Mouse (Mus musculus) embryonic fibroblast, embryonic 13.5 days (primary cell): Measurements from ENCODE around the gene Axdnd1. TPM values are rescaled to one million over a fixed set of nuclear protein-coding genes. Genes with fewer than 3 reads are reported as not detected.
A peak's percentile ranks its signal among the peaks of the same experiment; 100 is the strongest.

Experiments used
- H3K27ac ChIP-seq: 2 replicates; pipeline ENCODE4 v1.5.1; 2012; ENCODE audit warnings: low read length, control low read depth, inconsistent platforms; ENCODE audit not compliant: insufficient read depth
- H3K4me1 ChIP-seq: 2 replicates; pipeline ENCODE4 v1.6.1; 2011; ENCODE audit warnings: low read length; ENCODE audit not compliant: control insufficient read depth, insufficient read depth
- H3K4me3 ChIP-seq: 2 replicates; pipeline ENCODE4 v1.5.1; 2011; ENCODE audit warnings: mild to moderate bottlenecking, control low read depth, low read length; ENCODE audit not compliant: insufficient read depth
- CTCF ChIP-seq: IDR thresholded peaks from 2 replicates; pipeline ENCODE4 v1.5.1; 2011; ENCODE audit warnings: mild to moderate bottlenecking, control low read depth, low read length, moderate library complexity, borderline replicate concordance; ENCODE audit not compliant: insufficient read depth
- POLR2A ChIP-seq: IDR thresholded peaks from 2 replicates; pipeline ENCODE4 v1.6.1; 2011; ENCODE audit warnings: low read depth, mild to moderate bottlenecking, control low read depth, low read length, moderate library complexity
- polyA plus RNA-seq: library from polyadenylated mRNA; stranded (reverse); fragments of >200 nt; gene quantifications from 2 replicates; pipeline ENCODE4 v1.2.4, GENCODE M21; 2011; ENCODE audit warnings: low read depth; ENCODE audit not compliant: missing spikeins, insufficient read length

The Axdnd1 gene
- polyA plus RNA-seq, 1 experiment = 0.76 TPM

GRCm38 (mm10) chr1:156459690-156460089 is 38.7 kb upstream of the Axdnd1 start:
- H3K27ac ChIP-seq = no peak overlapping the region
- H3K4me3 ChIP-seq = no peak overlapping the region
- peaks cover 4% of the 10 kb centered on the region for H3K4me1 ChIP-seq
- no peak for TF ChIP-seq POLR2A
- no peak for TF ChIP-seq CTCF

DNA sequence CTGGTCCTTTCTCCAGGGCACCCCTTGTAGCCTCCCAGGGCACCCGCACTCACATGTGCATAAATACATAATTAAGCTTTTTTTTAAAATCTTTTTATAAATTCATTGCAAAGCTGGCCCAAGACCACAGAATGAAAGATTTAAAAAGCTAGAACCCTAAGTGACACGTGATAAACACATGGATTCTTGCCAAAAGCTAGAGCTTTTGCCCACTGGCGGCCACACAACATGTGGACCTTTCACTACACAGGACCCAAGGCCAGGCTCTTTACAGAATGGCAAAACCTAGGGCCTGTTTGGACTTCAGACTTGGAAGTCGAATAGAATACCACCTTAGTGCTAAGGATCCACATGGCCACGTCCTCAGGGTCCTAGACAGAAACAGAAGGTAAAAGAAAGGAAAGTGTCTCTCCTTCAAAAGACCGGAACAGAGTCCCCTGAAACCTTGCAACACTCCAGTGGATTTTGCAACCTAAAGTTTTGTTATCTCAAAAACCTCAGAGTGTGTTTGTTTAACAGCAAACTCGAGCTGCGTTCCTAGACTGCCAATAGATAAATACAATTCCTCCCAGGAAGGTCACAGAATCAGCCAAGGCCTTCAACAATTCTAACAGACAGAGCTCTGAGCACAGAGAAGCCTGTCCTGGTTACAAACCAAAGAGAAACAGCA is 37.6 kb upstream of the Axdnd1 start:
- H3K4me3 ChIP-seq = no peak overlapping the region
- H3K27ac ChIP-seq = no peak overlapping the region
- H3K4me1 ChIP-seq = peaks cover 5% of the 10 kb centered on the region; the same call in 1 of the 2 replicates
- TF ChIP-seq POLR2A (no peak), CTCF (no peak)

DNA sequence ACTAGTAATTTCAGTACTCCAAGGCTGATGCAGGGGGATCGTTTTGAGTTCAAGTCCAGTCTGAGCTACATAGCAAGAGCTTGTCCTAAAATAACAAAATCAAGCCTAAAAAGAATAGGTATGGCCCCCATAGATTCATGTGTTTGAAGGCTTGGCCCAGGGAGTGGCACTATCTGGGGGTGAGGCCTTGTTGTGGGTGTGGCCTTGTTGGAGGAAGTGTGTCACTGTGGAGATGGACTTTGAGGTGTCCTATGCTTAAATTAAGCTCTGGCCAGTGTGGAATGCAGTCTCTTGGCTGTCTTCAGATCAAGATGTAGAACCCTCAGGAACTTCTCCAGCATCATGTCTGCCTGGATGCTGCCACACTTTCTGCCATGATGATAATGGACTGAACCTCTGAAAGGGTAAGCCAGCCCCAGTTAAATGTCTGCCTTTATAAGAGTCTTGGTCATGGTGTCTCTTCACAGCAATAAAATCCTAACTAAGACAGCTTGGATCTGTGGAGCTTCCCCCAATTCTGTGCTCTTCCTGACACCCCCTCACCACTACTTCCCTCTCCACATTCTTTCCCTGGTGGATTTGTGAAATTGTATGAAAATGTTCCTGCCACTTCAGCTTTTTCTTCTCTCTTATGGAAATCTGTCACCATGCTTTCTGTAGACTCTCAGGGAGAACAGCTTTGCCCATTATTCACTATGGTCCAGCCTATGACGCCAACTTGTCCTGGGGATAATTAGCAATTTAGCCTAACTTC is 34.2 kb upstream of the Axdnd1 start:
- TF ChIP-seq CTCF = no peak
- no peak for TF ChIP-seq POLR2A
- peaks cover 8% of the 10 kb centered on the region for H3K4me1 ChIP-seq
- H3K27ac ChIP-seq = peak overlapping the region; percentile 34
- H3K4me3 ChIP-seq = no peak overlapping the region

- no peak overlapping the region for H3K4me3 ChIP-seq
- no peak for TF ChIP-seq POLR2A
- TF ChIP-seq CTCF = no peak
- peaks cover 8% of the 10 kb centered on the region for H3K4me1 ChIP-seq
- peak overlapping the region; percentile 34; the same call in 1 of the 2 replicates for H3K27ac ChIP-seq
These were observed 33.4 kb upstream of the Axdnd1 start for GRCm38 (mm10) chr1:156454384-156454783.

DNA sequence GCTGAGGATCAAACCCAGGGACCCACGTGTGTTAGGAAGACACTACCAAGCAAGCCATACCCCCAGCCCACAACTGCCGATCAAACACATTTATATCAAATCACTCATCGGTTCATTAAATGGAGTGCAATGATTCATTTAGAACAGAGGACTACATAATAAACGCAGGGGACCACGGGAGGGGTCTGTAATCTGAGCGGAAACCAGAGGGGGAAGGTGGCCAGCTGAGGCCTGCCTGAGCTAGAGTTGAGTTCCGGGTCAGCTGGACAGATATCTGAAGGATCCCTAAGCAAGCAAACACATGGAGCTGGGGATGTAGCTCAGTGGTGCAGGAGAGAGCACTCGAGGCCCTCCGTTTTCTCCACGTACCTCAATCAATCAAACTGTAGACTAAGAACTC is 32.9 kb upstream of the Axdnd1 start:
- Histone ChIP-seq H3K4me3 (no peak overlapping the region), H3K4me1 (peaks cover 8% of the 10 kb centered on the region), H3K27ac (peak overlapping the region; percentile 8; the same call in 1 of the 2 replicates)
- TF ChIP-seq POLR2A (no peak), CTCF (no peak)

DNA sequence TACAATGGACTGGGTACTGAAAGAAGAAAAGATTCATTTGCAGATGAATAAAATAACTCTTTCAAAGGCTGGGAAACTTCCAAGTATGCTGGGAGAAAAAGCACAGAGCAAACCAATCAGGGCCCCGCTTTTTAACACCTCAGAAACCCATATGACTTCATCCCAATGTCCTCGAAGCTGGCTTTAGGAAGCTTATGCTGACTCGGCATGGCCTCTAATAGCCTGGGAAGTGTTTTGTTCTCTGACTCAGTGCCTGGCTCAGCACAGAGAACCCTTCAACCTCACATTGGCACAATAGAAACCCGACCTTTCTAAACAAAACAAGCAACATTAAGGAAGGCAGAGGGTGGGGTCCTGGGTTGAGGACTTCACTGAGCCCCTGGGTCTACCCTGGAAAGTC is 29.5 kb upstream of the Axdnd1 start:
- TF ChIP-seq CTCF (no peak), POLR2A (no peak)
- Histone ChIP-seq H3K27ac (peak overlapping the region; percentile 2; the same call in 1 of the 2 replicates), H3K4me1 (peaks cover 8% of the 10 kb centered on the region), H3K4me3 (no peak overlapping the region)

DNA sequence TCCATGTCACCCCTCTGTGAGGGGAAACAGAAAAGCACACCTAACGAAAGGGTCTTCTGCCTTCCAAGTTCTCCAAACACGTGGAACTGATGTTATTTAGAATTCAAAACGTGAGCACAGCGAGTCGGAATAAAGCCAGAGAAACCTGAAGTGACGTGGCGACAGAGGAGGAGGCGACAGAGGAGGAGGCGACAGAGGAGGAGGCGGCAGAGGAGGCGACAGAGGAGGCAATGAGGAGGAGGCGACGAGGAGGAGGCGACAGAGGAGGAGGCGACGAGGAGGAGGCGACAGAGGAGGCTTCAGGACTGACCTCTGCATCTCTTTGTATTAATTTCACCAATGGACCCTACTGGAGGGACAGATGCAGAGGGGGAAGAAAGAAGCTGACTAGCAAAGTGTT is 28.7 kb upstream of the Axdnd1 start:
- H3K4me3 ChIP-seq = no peak overlapping the region
- TF ChIP-seq CTCF (no peak), POLR2A (no peak)
- no peak overlapping the region for H3K27ac ChIP-seq
- H3K4me1 ChIP-seq = peaks cover 8% of the 10 kb centered on the region

GRCm38 (mm10) chr1:156449089-156449488 is 28.1 kb upstream of the Axdnd1 start:
- Histone ChIP-seq H3K4me3 (no peak overlapping the region), H3K27ac (no peak overlapping the region), H3K4me1 (peaks cover 6% of the 10 kb centered on the region)
- TF ChIP-seq POLR2A (no peak), CTCF (no peak)

DNA sequence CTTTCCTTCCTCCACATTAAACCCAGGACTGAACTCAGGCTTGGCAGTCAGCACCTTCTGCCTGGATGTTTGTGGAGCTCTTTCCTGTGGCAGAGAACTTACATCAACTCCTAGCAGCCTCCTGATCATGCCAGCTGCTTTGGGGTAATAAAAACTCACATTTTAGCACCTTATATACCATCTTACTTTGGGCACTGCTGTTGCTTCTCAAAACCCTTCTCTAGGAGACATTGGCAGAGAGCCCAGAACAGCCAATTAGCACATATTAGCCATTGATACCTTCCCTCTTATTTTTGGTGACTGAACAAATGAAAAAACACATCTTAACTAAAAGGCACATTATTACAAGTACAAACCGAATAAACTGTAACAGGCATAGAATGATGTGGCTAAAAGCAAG is 24.1 kb upstream of the Axdnd1 start:
- no peak overlapping the region for H3K4me3 ChIP-seq
- H3K4me1 ChIP-seq = no peaks in the 10 kb centered on the region
- no peak for TF ChIP-seq CTCF
- no peak for TF ChIP-seq POLR2A
- no peak overlapping the region for H3K27ac ChIP-seq

DNA sequence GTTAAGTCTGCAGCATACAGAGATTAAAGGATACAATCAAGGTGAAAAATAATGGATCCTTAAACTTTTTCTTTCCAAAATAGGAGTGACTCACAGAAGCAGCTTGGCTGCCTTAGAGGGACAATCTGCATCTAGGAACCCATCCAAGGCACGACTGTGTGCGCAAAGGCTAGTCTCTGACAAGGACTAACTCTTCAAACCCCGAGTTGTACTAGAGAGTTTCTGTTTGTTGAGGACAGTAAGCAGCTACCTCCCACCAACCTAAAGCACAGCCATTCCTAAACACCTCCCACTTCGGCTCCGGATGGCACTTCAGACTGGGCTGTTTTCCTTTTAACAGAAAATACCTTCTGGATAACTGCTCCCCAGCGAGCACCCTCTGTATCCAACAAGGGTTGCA is 21.8 kb upstream of the Axdnd1 start:
- H3K27ac ChIP-seq = no peak overlapping the region

More for the DNA sequence above, 21.8 kb upstream of the Axdnd1 start:
- Histone ChIP-seq H3K4me1 (no peaks in the 10 kb centered on the region), H3K4me3 (no peak overlapping the region)
- TF ChIP-seq CTCF (no peak), POLR2A (no peak)
